Mouse (Mus musculus) MEL (cell line): ENCODE measurements around the gene Nmnat3.

Source experiments
- CTCF ChIP-seq, 3 experiments: IDR thresholded peaks in 2 of 3; conservative IDR thresholded peaks in 1 of 3; 2 replicates each; pipeline ENCODE4 v1.5.1; 2011 to 2012; ENCODE audit warnings: low read length in 3 of 3, low read depth in 2 of 3, mild to moderate bottlenecking in 2 of 3, improper control_type of control experiment in 1 of 3, inconsistent platforms in 1 of 3, mixed read lengths in 1 of 3, moderate library complexity in 1 of 3; ENCODE audit not compliant: control insufficient read depth in 1 of 3, insufficient read depth in 1 of 3, poor library complexity in 1 of 3, severe bottlenecking in 1 of 3
- GABPA ChIP-seq: IDR thresholded peaks from 2 replicates; pipeline ENCODE4 v1.6.1; 2012; ENCODE audit warnings: low read depth, mild to moderate bottlenecking, inconsistent platforms, low read length, improper control_type of control experiment, moderate library complexity
- JUND ChIP-seq: IDR thresholded peaks from 2 replicates; pipeline ENCODE4 v1.6.1; 2011; ENCODE audit warnings: low read depth, mild to moderate bottlenecking, improper control_type of control experiment, low read length
- MAZ ChIP-seq: IDR thresholded peaks from 2 replicates; pipeline ENCODE4 v1.6.1; 2012; ENCODE audit warnings: low read depth, mild to moderate bottlenecking, inconsistent platforms, low read length, improper control_type of control experiment
- MXI1 ChIP-seq: IDR thresholded peaks from 2 replicates; pipeline ENCODE4 v1.6.1; 2011; ENCODE audit warnings: mild to moderate bottlenecking, low read depth, low read length, improper control_type of control experiment
- MYC ChIP-seq: IDR thresholded peaks from 2 replicates; pipeline ENCODE4 v1.6.1; 2011; ENCODE audit warnings: low read depth, mild to moderate bottlenecking, low read length, improper control_type of control experiment, moderate library complexity
- NELFE ChIP-seq: IDR thresholded peaks from 2 replicates; pipeline ENCODE4 v1.6.1; 2011; ENCODE audit warnings: low read depth, low read length, improper control_type of control experiment
- POLR2A ChIP-seq, 2 experiments: IDR thresholded peaks; 2 replicates each; pipeline ENCODE4 v1.6.1; 2011 to 2012; ENCODE audit warnings: low read length in 2 of 2, mild to moderate bottlenecking in 2 of 2, control low read depth in 1 of 2, improper control_type of control experiment in 1 of 2, low read depth in 1 of 2, moderate library complexity in 1 of 2; ENCODE audit not compliant: control insufficient read depth in 1 of 2, insufficient read depth in 1 of 2, poor library complexity in 1 of 2
- POLR2AphosphoS2 ChIP-seq: IDR thresholded peaks from 2 replicates; pipeline ENCODE4 v1.6.1; 2011; ENCODE audit warnings: low read length, improper control_type of control experiment
- SIN3A ChIP-seq: IDR thresholded peaks from 2 replicates; pipeline ENCODE4 v1.6.1; 2012; ENCODE audit warnings: low read length, improper control_type of control experiment, inconsistent platforms
- TAL1 ChIP-seq: IDR thresholded peaks from 2 replicates; pipeline ENCODE4 v1.6.1; 2012; ENCODE audit warnings: mild to moderate bottlenecking, inconsistent platforms, low read length, moderate library complexity, mixed read lengths
- USF1 ChIP-seq: IDR thresholded peaks from 2 replicates; pipeline ENCODE4 v1.6.1; 2014; ENCODE audit warnings: low read depth, mild to moderate bottlenecking, inconsistent platforms, low read length, improper control_type of control experiment, moderate library complexity
- ZNF384 ChIP-seq: IDR thresholded peaks from 2 replicates; pipeline ENCODE4 v1.6.1; 2012; ENCODE audit warnings: low read depth, mild to moderate bottlenecking, inconsistent platforms, low read length, improper control_type of control experiment

GRCm38 (mm10) chr9:98345840-98346239, 58.6 kb downstream of the Nmnat3 start:
- TF ChIP-seq JUND (no peak), POLR2AphosphoS2 (no peak), TAL1 (no peak), CTCF (IDR thresholded peaks at IDR 0.05 in 2 of 3, conservative IDR thresholded peaks at IDR 0.05 in 1 of 3; ENCODE audit: control insufficient read depth in 1 of 3, insufficient read depth in 1 of 3, low read depth in 2 of 3, low read length in 3 of 3, poor library complexity in 1 of 3, severe bottlenecking in 1 of 3) (no peak), USF1 (no peak), SIN3A (no peak), ZNF384 (no peak), MAZ (no peak), POLR2A (IDR thresholded peaks at IDR 0.05; ENCODE audit: control insufficient read depth in 1 of 2, insufficient read depth in 1 of 2, low read depth in 1 of 2, low read length in 2 of 2, poor library complexity in 1 of 2) (no peak), MYC (no peak), NELFE (no peak), MXI1 (no peak), GABPA (no peak)
